Mouse (Mus musculus) frontal cortex, postnatal 25 days (tissue): Measurements from ENCODE around the gene Lrpprc.

Experiments used
- DNase-seq, 2 experiments: peaks; one replicate each; pipeline ENCODE4 v3.0.0; 2022; ENCODE audit warnings: low spot score in 2 of 2

The Lrpprc gene

GRCm38 (mm10) chr17:84672376-84673369, 117.9 kb downstream of the Lrpprc start:
- no peak for DNase-seq

DNA sequence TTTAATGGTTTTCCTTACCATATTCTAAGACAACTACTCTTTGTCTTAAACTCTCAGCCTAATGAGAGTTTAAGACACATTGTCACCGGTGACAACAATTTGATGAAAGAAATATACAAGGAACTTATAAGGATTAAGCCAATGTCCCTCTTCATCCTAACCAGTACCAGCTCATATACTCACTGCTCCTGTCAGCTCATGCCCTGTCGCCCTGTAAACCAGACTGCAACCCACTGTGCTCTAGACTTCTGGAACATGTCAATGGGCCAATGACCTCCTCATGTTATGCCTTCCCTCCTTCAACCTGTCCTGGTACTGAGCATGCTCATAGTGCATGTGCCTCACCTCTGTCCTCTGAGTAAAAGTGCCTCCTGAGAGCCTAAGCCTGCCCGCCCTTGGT, 122.7 kb downstream of the Lrpprc start:
- DNase-seq, result no peak

DNA sequence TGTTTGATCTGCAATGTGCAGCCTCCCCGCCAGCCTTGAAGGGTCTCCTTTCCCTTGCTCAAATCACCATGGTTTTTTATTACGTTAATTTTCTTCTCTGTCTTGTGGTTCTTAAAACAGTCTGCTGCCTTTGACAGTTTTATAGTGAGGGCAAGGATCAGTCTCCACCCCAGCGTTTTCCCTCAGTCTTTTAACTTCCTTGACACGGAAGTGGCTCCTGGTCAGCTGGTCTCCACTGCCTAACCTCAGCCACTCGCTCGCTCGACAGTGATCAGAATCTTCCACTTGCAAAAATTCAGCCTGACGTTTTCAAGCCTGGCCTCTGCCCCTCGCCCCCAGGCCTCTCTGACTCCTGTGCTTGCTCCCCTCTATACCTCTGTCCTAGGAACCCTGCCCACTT, 124.9 kb downstream of the Lrpprc start:
- DNase-seq, result no peak

GRCm38 (mm10) chr17:84665053-84665452, 125.5 kb downstream of the Lrpprc start:
- no peak for DNase-seq

GRCm38 (mm10) chr17:84658951-84659350, 131.6 kb downstream of the Lrpprc start:
- no peak for DNase-seq

DNA sequence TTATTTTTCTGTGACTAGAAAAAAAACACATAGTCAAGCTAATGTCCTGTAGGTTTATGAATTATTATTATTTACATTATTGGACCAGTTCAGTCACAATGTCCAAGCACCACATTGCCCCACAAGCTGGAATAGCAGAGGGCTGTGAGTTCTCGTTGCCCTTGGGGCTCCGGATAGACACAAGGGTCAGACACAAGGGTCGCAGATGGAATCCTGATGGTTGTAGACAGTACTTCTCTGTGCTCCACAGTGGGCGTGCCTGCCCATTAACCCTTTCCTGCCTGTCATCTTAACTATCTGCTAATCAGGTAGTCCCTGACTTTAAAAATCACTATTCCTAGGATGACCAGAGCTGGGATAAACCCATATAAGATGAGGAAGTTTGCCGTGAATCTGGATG, 132.4 kb downstream of the Lrpprc start:
- no peak for DNase-seq

DNA sequence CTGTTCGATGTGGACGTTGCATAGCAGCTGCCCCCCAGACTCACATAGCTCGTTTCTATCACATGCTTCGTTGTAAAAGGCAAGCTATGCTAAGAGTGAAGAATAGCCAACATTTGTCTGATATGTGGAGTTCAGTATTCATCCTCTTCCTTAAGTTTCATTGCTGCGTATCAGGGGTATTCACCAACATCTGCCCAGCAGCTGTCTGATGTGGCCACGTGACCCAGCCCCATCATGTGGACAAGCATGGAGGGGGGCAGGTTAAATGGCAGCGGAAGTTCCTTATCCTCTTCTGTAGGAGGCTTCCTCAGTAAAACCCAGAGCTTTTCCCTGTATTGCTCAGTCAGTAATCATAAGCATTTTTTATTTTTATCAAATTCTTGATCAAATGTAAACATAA, 132.8 kb downstream of the Lrpprc start:
- no peak for DNase-seq

DNA sequence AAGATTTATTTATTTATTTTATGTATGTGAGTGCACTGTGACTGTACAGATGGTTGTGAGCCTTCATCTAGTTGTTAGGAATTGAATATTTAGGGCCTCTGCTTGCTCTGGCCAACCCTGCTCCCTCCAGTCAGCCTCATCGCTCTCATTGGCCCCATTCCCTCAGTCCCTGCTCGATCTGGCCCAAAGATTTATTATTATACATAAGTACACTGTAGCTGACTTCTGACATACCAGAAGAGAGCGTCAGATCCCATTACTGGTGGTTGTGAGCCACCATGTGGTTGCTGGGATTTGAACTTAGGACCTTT, 133.2 kb downstream of the Lrpprc start:
- no peak for DNase-seq

DNA sequence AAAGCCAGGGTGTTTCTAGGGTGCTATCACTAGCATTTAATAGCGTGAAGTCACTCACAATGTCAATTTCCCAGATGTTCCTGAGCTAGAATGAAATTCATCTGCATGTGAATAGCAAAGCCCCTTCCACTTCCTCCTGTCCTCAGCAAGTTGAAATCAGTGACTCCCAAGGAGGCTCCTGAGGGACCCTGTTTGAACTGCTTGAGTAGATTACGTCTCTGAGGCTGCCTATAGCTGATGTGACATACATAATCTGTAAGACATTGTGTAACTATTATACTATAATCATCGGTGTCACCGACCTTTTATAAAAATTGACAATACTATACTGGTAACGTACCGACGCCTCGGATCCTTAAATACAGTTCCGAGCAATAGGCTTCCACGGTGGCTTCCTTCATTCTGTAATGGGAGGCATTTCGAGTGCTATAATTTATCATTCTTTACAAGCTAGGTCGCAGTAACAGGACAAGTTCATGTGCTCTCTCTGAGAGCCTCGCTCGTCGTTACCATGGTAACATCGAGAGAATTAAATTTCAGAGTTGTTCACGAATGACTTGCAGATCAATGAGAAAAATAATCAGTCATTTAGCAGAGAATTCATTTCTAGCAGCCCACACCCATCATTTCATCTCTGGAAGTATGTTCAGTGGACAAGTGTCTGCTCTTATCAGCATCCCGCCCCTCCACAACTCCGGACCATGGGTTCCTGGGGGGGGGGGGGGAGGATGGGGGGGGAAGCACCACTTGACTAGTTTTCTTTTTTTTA, 133.8 kb downstream of the Lrpprc start:
- no peak for DNase-seq

- DNase-seq, result no peak
Measured at GRCm38 (mm10) chr17:84656205-84656604, 134.4 kb downstream of the Lrpprc start.
